Mouse (Mus musculus) left cerebral cortex, postnatal 14 days (tissue): Measurements from ENCODE around the gene Rpl18a. TPM values are rescaled to one million over a fixed set of nuclear protein-coding genes. Genes with fewer than 3 reads are reported as not detected.

Source experiments
- DNase-seq, 2 experiments: peaks; one replicate each; pipeline ENCODE4 v3.0.0; 2021 to 2022; ENCODE audit warnings: low spot score in 2 of 2, mixed read lengths in 1 of 2
- intact Hi-C: fragments of 180-260 bp; cut with DNase I; formaldehyde crosslinking; loops from one replicate; pipeline ENCODE4 v1.15.1; 2025
- total RNA-seq, 2 experiments: library from RNA; stranded (reverse); gene quantifications; 2 replicates each; pipeline ENCODE4 v1.2.3; 2021

The Rpl18a gene
- total RNA-seq, 2 experiments from 2014 or later = 581 to 588 TPM

- intact Hi-C loops = loop anchor here (1.0 kb wide), 1 partner anchor 25 kb away; no protein-coding TSS in a partner anchor
- no peak for DNase-seq
Measured at GRCm38 (mm10) chr8:70869199-70869571, 28.0 kb downstream of the Rpl18a start.

GRCm38 (mm10) chr8:70868559-70869198 lies 28.5 kb downstream of the Rpl18a start:
- intact Hi-C loops = loop anchor here (1.0 kb wide), 1 partner anchor 24 kb away; no protein-coding TSS in a partner anchor
- DNase-seq = no peak

- intact Hi-C loops = no loop called here
- no peak for DNase-seq
Measured at GRCm38 (mm10) chr8:70866566-70866965, 30.6 kb downstream of the Rpl18a start.

- intact Hi-C loops = no loop called here
- no peak for DNase-seq
Measured at GRCm38 (mm10) chr8:70866001-70866520, 31.2 kb downstream of the Rpl18a start.

GRCm38 (mm10) chr8:70865350-70866000 lies 31.7 kb downstream of the Rpl18a start:
- peak; percentile 100 for DNase-seq
- intact Hi-C loops = no loop called here

GRCm38 (mm10) chr8:70864712-70865221 lies 32.4 kb downstream of the Rpl18a start:
- intact Hi-C loops = no loop called here
- DNase-seq = no peak

- DNase-seq = no peak
- intact Hi-C loops = no loop called here
Measured at GRCm38 (mm10) chr8:70863956-70864711, 33.1 kb downstream of the Rpl18a start.

GRCm38 (mm10) chr8:70862824-70863641 lies 34.2 kb downstream of the Rpl18a start, which contains the start of gene Kcnn1:
Kcnn1 (minus strand) TSS chr8:70863258.
- DNase-seq = no peak
- intact Hi-C loops = no loop called here

GRCm38 (mm10) chr8:70857516-70857915 lies 39.7 kb downstream of the Rpl18a start:
- DNase-seq = no peak
- intact Hi-C loops = no loop called here

- intact Hi-C loops = no loop called here
- peak; percentile 62 to 77 for DNase-seq
Measured at GRCm38 (mm10) chr8:70856541-70857197, 40.5 kb downstream of the Rpl18a start.

- intact Hi-C loops = no loop called here
- no peak for DNase-seq
Measured at GRCm38 (mm10) chr8:70856028-70856427, 41.2 kb downstream of the Rpl18a start.

GRCm38 (mm10) chr8:70853863-70854262 lies 43.3 kb downstream of the Rpl18a start:
- intact Hi-C loops = no loop called here
- DNase-seq = no peak

- DNase-seq = no peak
- intact Hi-C loops = no loop called here
Measured at GRCm38 (mm10) chr8:70852595-70853231, 44.5 kb downstream of the Rpl18a start.

GRCm38 (mm10) chr8:70851837-70852236 lies 45.4 kb downstream of the Rpl18a start:
- intact Hi-C loops = no loop called here

GRCm38 (mm10) chr8:70850947-70851346 lies 46.3 kb downstream of the Rpl18a start:
- intact Hi-C loops = no loop called here
- DNase-seq = no peak

More at GRCm38 (mm10) chr8:70851837-70852236, 45.4 kb downstream of the Rpl18a start:
- no peak for DNase-seq

GRCm38 (mm10) chr8:70850132-70850845 lies 46.9 kb downstream of the Rpl18a start:
- intact Hi-C loops = no loop called here
- no peak for DNase-seq

- intact Hi-C loops = no loop called here
- DNase-seq = no peak
Measured at GRCm38 (mm10) chr8:70849333-70849990, 47.8 kb downstream of the Rpl18a start.
